Mouse (Mus musculus) left cerebral cortex, adult 11 months (tissue): ENCODE measurements around the gene Sf3a1.
A peak's percentile ranks its signal among the peaks of the same experiment; 100 is the strongest.
"Not testable (repeated sequence)": the region's sequence is repeated elsewhere in the genome, so short reads cannot be mapped to it uniquely, and the experiment has no call there.

ENCODE experiments used
- DNase-seq: peaks from one replicate; pipeline ENCODE4 v3.0.0; 2022; ENCODE audit warnings: low spot score

Gene Sf3a1

GRCm38 (mm10) chr11:4185480-4185879, 25.3 kb downstream of the Sf3a1 start:
- not testable (repeated sequence) for DNase-seq

- peak; percentile 97 for DNase-seq
Measured at GRCm38 (mm10) chr11:4186486-4187317, 26.6 kb downstream of the Sf3a1 start, which contains the start of gene Tbc1d10a. Gene Tbc1d10a, plus strand, starts transcription at chr11:4186789.

GRCm38 (mm10) chr11:4187318-4187700, 27.2 kb downstream of the Sf3a1 start:
- no peak for DNase-seq

- no peak for DNase-seq
Measured at GRCm38 (mm10) chr11:4189182-4189581, 29.0 kb downstream of the Sf3a1 start.

GRCm38 (mm10) chr11:4190677-4191076, 30.5 kb downstream of the Sf3a1 start:
- no peak for DNase-seq

- DNase-seq, result no peak
Measured at GRCm38 (mm10) chr11:4192757-4193156, 32.6 kb downstream of the Sf3a1 start.

GRCm38 (mm10) chr11:4193420-4193819, 33.3 kb downstream of the Sf3a1 start:
- DNase-seq, result no peak

- DNase-seq, result no peak
Measured at GRCm38 (mm10) chr11:4195597-4196031, 35.5 kb downstream of the Sf3a1 start.

- DNase-seq, result no peak
Measured at GRCm38 (mm10) chr11:4196636-4197035, 36.5 kb downstream of the Sf3a1 start.

- no peak for DNase-seq
Measured at GRCm38 (mm10) chr11:4197691-4198090, 37.5 kb downstream of the Sf3a1 start.

GRCm38 (mm10) chr11:4201981-4202700, 42.0 kb downstream of the Sf3a1 start:
- DNase-seq, result no peak

- DNase-seq, result no peak
Measured at GRCm38 (mm10) chr11:4202995-4203704, 43.0 kb downstream of the Sf3a1 start.

GRCm38 (mm10) chr11:4203705-4204074, 43.5 kb downstream of the Sf3a1 start:
- no peak for DNase-seq

GRCm38 (mm10) chr11:4205097-4205655, 45.0 kb downstream of the Sf3a1 start:
- no peak for DNase-seq

GRCm38 (mm10) chr11:4205951-4206350, 45.8 kb downstream of the Sf3a1 start:
- no peak for DNase-seq

GRCm38 (mm10) chr11:4206563-4206962, 46.4 kb downstream of the Sf3a1 start:
- DNase-seq, result no peak

- DNase-seq, result no peak
Measured at GRCm38 (mm10) chr11:4207655-4208054, 47.5 kb downstream of the Sf3a1 start.

- no peak for DNase-seq
Measured at GRCm38 (mm10) chr11:4209556-4209955, 49.4 kb downstream of the Sf3a1 start.

- DNase-seq, result no peak
Measured at GRCm38 (mm10) chr11:4210786-4211185, 50.6 kb downstream of the Sf3a1 start.

- no peak for DNase-seq
Measured at GRCm38 (mm10) chr11:4213107-4213506, 53.0 kb downstream of the Sf3a1 start.

- DNase-seq, result no peak
Measured at GRCm38 (mm10) chr11:4214572-4214971, 54.4 kb downstream of the Sf3a1 start.

GRCm38 (mm10) chr11:4215061-4215460, 54.9 kb downstream of the Sf3a1 start:
- DNase-seq, result no peak
